Comparison of ENCODE assay signal across 8 mouse cellular contexts in the genomic region with DNA sequence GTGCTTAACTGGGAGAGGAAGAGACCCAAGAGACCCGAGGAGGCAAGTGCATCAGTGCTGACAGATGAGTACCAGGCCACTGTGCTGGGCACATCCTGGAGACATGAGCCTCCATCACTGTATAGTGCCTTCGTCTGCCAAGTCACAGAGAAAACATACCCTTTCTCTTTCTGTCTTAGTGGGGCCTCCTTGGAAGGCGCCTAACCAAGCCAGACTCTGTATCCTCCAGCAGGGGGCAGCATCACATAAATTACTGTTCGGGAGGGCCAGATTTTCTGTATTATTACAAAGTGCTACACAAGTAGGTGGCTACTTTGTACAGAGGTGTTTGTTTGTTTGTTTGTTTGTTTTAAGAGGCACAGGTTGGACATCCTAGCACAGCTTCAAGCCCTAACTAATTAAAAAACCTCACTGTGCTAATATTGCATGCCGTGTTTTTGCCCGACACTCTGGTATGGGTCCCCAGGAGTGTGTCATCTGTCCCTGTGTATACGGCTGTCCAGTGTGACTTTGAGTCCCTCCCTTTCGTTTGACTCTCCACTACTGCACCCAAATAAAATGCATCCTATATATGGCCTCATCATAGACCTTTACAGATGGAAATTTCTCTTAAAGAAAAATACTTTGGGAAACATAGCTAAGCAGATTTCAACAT. TPM values are rescaled to one million over a fixed set of nuclear protein-coding genes. Genes with fewer than 3 reads are reported as not detected.
DNase-seq lines count a peak whose midpoint lies in the region; ATAC-seq lines count a peak whose summit lies in the region.

No protein-coding gene starts in this region.

- intact Hi-C loops in heart, postnatal 36 days (cut with DNase I): loop anchor here (1.0 to 2.0 kb wide), 4 partner anchors 64 to 941 kb away; no protein-coding TSS in a partner anchor

- DNase-seq in CD8-positive naive resting alpha-beta T cell, adult 2 months (ENCODE audit: low read depth in 2 of 2, low spot score in 2 of 2): peak; percentile 77 to 83
- DNase-seq in adrenal gland, postnatal 36 days: peak; percentile 76 to 83
- DNase-seq in heart, postnatal 36 days: peak; percentile 79 to 80
- DNase-seq in layer of hippocampus, adult 18-20 months (ENCODE audit: low spot score in 2 of 2): peak; percentile 69 to 79
- peak; percentile 83 for DNase-seq in lung, postnatal 10 days
- DNase-seq in retina, embryonic 14.5 days (ENCODE audit: low spot score): peak; percentile 89
- peak; percentile 85 for DNase-seq in thymus, postnatal 25 days

- ATAC-seq in erythroblast, adult 5-6 weeks (replicated peaks; ENCODE audit: low FRiP score, poor library complexity, severe bottlenecking): peak; percentile 72; the same call in 1 of the 2 replicates

RNA-seq across cellular contexts. Expression of a gene that starts 9.1 kb away (rescaled TPM):
- 10 to 100 TPM; 82.0 to 87.1 TPM for total RNA-seq in adrenal gland, postnatal 36 days (2021)
- 10.9 and 13.3 TPM in 2 replicates for total RNA-seq in erythroblast, adult 5-6 weeks (2015; ENCODE audit: low replicate concordance)
- 11.7 and 15.3 TPM in 2 replicates for total RNA-seq in erythroblast, adult 5-6 weeks (2017; ENCODE audit: low replicate concordance)
- 10 to 100 TPM; 39.4 to 42.8 TPM for total RNA-seq in heart, postnatal 36 days (2021)
- 10 to 100 TPM; 35.0 to 39.4 TPM for total RNA-seq in layer of hippocampus, adult 18-20 months (2021)

RNA-seq across cellular contexts. Expression of a gene that starts 46.4 kb away (rescaled TPM):
- total RNA-seq in adrenal gland, postnatal 36 days (2021): under 1 TPM; 0.03 to 0.07 TPM
- not detected in 2 replicates for total RNA-seq in erythroblast, adult 5-6 weeks (2015; ENCODE audit: low replicate concordance)
- total RNA-seq in erythroblast, adult 5-6 weeks (2017; ENCODE audit: low replicate concordance): not detected in 2 replicates
- under 1 TPM in 1 of 2 experiments, not detected in 1; 0.05 TPM for total RNA-seq in heart, postnatal 36 days (2021)
- total RNA-seq in layer of hippocampus, adult 18-20 months (2021): under 1 TPM; 0.17 to 0.18 TPM

Comparison
In these comparisons a context has a peak if more than half of its experiments do, and no peak if none do; other contexts are left out.
1. Peak in every context shown above with its lines: DNase-seq and ATAC-seq.